Mouse (Mus musculus) embryo, embryonic 10 days (tissue): ENCODE measurements at regions not wholly inside any gene's neighbourhood (a gene's known extent, or its start where the extent isn't known, plus 50 kb on each side); places are given as distances from the start of the nearest gene placed in this dataset.
A peak's percentile ranks its signal among the peaks of the same experiment; 100 is the strongest.

Experiments used
- DNase-seq: peaks from one replicate; pipeline ENCODE4 v3.0.0-alpha.2; 2015; ENCODE audit warnings: low spot score

- no peak for DNase-seq
Measured at GRCm38 (mm10) chr19:36681056-36681455, 55.4 kb downstream of the Ppp1r3c start.

- no peak for DNase-seq
Measured at GRCm38 (mm10) chr19:36680322-36680721, 56.1 kb downstream of the Ppp1r3c start.

GRCm38 (mm10) chr19:36679028-36679820 is 57.2 kb downstream of the Ppp1r3c start:
- DNase-seq = peak; percentile 45

GRCm38 (mm10) chr19:36678382-36679027 is 57.9 kb downstream of the Ppp1r3c start:
- no peak for DNase-seq

GRCm38 (mm10) chr19:36677101-36678081 is 59.1 kb downstream of the Ppp1r3c start:
- no peak for DNase-seq

- peak; percentile 17 for DNase-seq
Measured at GRCm38 (mm10) chr19:36674946-36675345, 61.5 kb downstream of the Ppp1r3c start.

- DNase-seq = no peak
Measured at GRCm38 (mm10) chr19:36670813-36671212, 65.6 kb downstream of the Ppp1r3c start.
